Mouse (Mus musculus) thymus, postnatal 10 days (tissue): Measurements from ENCODE around the gene Kif6.

Source experiments
- DNase-seq, 2 experiments: peaks; one replicate each; pipeline ENCODE4 v3.0.0; 2021; ENCODE audit warnings: low spot score in 2 of 2

The Kif6 gene

GRCm38 (mm10) chr17:49661626-49662025, 46.7 kb downstream of the Kif6 start:
- DNase-seq: no peak

GRCm38 (mm10) chr17:49666728-49667127, 51.8 kb downstream of the Kif6 start:
- DNase-seq: no peak

- no peak for DNase-seq
Measured at GRCm38 (mm10) chr17:49668296-49668695, 53.4 kb downstream of the Kif6 start.

GRCm38 (mm10) chr17:49671921-49672339, 57.0 kb downstream of the Kif6 start:
- DNase-seq: no peak

GRCm38 (mm10) chr17:49672421-49672820, 57.5 kb downstream of the Kif6 start:
- no peak for DNase-seq

- no peak for DNase-seq
Measured at GRCm38 (mm10) chr17:49675629-49676028, 60.7 kb downstream of the Kif6 start.

- no peak for DNase-seq
Measured at GRCm38 (mm10) chr17:49681410-49681809, 66.5 kb downstream of the Kif6 start.

- DNase-seq: no peak
Measured at GRCm38 (mm10) chr17:49684146-49684545, 69.2 kb downstream of the Kif6 start.

GRCm38 (mm10) chr17:49690607-49691454, 75.9 kb downstream of the Kif6 start:
- no peak for DNase-seq

GRCm38 (mm10) chr17:49691455-49691805, 76.5 kb downstream of the Kif6 start:
- no peak for DNase-seq

GRCm38 (mm10) chr17:49693206-49693605, 78.3 kb downstream of the Kif6 start:
- DNase-seq: no peak

- no peak for DNase-seq
Measured at GRCm38 (mm10) chr17:49697220-49697619, 82.3 kb downstream of the Kif6 start.

- no peak for DNase-seq
Measured at GRCm38 (mm10) chr17:49703492-49704249, 88.7 kb downstream of the Kif6 start.

GRCm38 (mm10) chr17:49709192-49709591, 94.3 kb downstream of the Kif6 start:
- no peak for DNase-seq

- no peak for DNase-seq
Measured at GRCm38 (mm10) chr17:49710101-49710630, 95.2 kb downstream of the Kif6 start.

- DNase-seq: no peak
Measured at GRCm38 (mm10) chr17:49726206-49726605, 111.3 kb downstream of the Kif6 start.

GRCm38 (mm10) chr17:49726976-49727375, 112.0 kb downstream of the Kif6 start:
- no peak for DNase-seq

GRCm38 (mm10) chr17:49727428-49728045, 112.6 kb downstream of the Kif6 start:
- no peak for DNase-seq

- no peak for DNase-seq
Measured at GRCm38 (mm10) chr17:49729856-49730255, 114.9 kb downstream of the Kif6 start.

GRCm38 (mm10) chr17:49732706-49733105, 117.8 kb downstream of the Kif6 start:
- no peak for DNase-seq

- DNase-seq: no peak
Measured at GRCm38 (mm10) chr17:49734079-49734478, 119.1 kb downstream of the Kif6 start.

- DNase-seq: no peak
Measured at GRCm38 (mm10) chr17:49734776-49735175, 119.8 kb downstream of the Kif6 start.
